Mouse (Mus musculus): Measurements from ENCODE around the gene Plpp1.

DNA sequence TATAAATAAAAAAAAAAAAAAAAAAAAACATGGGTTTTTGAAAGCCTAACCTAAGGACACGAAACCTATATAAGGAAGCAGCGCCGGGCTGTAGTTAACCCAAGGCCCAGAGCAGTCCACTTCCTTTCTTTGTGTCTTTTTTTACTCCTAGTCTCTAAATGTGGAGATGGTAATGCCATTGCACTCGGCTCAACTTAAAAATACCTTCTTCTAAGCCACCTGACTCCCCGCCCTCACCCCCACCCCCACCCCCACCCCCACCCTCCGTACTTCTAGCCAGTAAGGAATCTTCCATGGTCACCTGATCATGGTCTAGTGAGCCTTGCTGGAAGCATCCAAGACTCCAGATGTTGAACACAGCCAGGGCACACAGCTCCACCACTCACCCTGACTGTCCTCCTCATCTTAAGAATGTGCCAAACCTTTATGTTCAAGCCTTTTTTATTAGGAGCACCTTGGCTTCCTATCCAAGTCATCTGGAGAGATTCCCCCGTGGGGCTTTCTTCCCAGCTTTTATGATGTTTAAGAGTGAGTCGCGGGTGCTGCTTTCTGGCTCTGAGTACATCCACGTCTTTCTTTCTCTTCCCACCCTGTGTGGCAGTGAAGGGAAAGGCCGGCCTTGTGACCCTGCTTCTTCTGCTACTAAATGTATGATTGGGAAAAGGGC lies 48.1 kb upstream of the Plpp1 start:
- TF ChIP-seq CTCF (IDR thresholded peaks at IDR 0.05 in 2 of 3, conservative IDR thresholded peaks at IDR 0.05 in 1 of 3; ENCODE audit: control insufficient read depth in 1 of 3, insufficient read depth in 1 of 3, low read depth in 2 of 3, low read length in 3 of 3, poor library complexity in 1 of 3, severe bottlenecking in 1 of 3), result no peak
- no peak for TF ChIP-seq ZMIZ1 (IDR thresholded peaks at IDR 0.05; ENCODE audit: low read depth, low read length)
- no peak for TF ChIP-seq EP300 (IDR thresholded peaks at IDR 0.05; ENCODE audit: low read depth in 1 of 2, low read length in 2 of 2)
- no peak for TF ChIP-seq POLR2A (IDR thresholded peaks at IDR 0.05; ENCODE audit: control insufficient read depth in 1 of 2, insufficient read depth in 1 of 2, low read depth in 1 of 2, low read length in 2 of 2, poor library complexity in 1 of 2)
- TF ChIP-seq POLR2AphosphoS2 (IDR thresholded peaks at IDR 0.05; ENCODE audit: low read length), result no peak
- no peak for TF ChIP-seq MXI1 (IDR thresholded peaks at IDR 0.05; ENCODE audit: low read depth, low read length)

All from MEL (cell line).